Mouse (Mus musculus): Measurements from ENCODE around the gene Pacsin2. TPM values are rescaled to one million over a fixed set of nuclear protein-coding genes. Genes with fewer than 3 reads are reported as not detected.
"Not testable (repeated sequence)": the region's sequence is repeated elsewhere in the genome, so short reads cannot be mapped to it uniquely, and the experiment has no call there.

Gene Pacsin2
- total RNA-seq, 2 experiments from 2014 or later = 232 to 280 TPM

DNA sequence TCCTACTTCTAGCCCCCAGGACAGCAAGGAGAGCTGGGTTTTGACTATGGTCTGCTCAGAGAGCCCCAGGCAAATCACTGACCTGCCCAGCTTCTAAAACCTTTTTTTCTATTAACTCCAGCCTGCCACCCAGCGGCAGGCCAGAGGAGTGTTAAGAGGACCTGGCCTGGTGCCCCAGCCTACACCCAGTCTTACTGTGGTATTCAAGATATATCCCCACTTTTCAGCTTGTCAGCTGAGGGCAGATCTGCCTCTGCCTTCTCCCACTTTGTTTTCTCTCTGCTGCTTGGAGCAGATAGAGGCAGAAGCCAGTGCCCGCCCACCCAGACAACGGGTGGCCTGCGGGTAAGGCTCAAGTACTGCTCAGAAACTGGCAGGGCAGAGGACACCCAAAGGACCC is 89.3 kb downstream of the Pacsin2 start:
- peak; percentile 74 to 88 for DNase-seq

DNA sequence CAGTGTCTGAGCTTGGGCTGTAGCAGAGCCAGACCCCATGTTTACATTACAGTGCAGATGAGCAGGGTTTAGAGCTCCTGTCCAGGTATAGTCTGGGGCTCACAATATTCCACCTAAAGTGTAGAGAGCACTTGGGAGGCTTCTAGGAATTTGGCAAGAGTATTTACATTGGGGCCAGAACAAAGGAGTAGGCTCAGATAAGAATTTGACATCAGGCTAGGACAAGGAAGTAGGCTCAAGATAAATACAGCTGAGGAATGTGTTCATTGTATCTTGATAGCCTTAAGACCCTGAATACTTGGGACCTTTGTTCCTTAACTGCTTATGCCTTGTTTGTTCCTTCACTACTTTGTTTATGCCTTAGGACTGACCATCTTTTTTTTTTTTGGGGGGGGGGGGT is 90.3 kb downstream of the Pacsin2 start:
- no peak for DNase-seq

DNA sequence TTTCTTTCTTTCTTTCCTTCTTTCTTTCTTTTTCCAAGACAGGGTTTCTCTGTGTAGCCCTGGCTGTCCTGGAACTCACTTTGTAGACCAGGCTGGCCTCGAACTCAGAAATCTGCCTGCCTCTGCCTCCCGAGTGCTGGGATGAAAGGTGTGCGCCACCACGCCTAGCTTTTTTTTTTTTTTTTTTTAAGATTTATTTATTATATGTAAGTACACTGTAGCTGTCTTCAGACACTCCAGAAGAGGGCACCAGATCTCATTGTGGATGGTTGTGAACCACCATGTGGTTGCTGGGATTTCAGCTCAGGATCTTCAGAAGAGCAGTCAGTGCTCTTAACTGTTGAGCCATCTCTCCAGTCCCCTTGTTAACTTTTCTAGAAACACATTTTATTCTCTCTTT is 95.7 kb downstream of the Pacsin2 start:
- not testable (repeated sequence) for DNase-seq

DNA sequence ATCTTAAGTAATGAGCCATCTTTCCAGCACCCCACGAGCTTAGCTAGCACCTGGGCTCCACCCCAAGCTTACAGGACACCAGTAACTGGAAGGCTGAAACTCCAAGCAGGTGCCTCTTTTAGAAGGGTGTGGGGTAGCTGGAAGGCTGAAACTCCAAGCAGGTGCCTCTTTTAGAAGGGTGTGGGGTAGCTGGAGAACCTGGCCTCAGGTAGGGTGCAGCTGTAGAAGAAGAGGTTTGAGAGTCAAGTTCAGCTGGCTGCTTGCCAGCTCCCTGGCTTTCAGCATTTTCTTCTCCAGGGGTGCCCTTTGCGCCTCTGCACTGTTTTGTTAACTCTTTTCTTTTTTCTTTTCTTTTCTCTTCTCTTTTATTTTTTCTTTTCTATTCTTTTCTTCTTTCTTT is 96.1 kb downstream of the Pacsin2 start:
- DNase-seq = no peak

DNA sequence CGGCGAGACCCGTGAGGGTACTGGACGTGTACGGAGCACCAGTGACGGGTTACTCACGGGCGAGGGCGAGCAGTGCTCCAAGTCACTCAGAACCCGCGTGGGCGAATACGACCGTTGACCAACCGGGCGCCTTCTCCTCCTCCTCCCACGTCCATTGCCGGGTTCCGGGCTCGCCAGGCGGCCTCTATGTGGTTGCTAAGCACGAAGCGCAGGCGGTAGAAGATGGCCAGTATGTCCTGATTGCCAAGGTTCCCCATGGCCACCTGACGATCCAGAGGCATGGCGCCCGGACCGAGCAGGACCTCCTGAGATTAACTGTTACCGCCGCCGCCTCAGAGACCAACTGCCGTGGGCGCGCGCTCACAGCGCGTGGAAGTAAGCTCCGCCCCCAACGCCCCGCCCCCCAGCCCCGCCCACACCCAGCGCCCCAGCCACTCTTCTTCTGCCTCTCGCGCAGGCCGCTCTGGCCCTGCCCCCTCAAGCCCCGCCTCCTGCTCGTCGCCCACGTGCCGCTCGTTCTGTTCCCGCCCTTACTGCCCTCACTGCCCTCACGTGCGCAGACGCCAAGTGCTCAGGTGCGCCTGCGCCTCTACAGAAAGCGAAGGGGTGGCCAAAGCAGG is 97.4 kb downstream of the Pacsin2 start:
- DNase-seq = peak; percentile 72 to 81

DNA sequence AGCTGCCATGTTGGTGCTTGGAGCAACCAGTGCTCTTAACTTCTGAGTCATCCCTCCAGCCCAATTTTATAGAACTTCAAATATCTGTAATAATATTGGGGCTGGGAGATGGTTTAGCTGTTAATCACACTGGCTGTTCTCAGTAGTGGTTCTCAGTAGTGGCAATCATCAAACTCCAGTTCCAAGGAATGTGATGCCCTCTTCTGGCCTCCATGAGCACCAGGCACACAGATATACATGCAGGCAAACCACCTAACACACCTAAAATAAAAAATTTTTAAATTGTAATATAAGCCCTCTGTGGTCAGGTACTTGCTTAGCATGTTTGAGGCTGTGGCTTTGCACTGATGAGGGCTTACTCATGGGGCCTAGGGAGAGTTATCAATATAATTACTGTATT is 98.7 kb downstream of the Pacsin2 start:
- DNase-seq = no peak

DNA sequence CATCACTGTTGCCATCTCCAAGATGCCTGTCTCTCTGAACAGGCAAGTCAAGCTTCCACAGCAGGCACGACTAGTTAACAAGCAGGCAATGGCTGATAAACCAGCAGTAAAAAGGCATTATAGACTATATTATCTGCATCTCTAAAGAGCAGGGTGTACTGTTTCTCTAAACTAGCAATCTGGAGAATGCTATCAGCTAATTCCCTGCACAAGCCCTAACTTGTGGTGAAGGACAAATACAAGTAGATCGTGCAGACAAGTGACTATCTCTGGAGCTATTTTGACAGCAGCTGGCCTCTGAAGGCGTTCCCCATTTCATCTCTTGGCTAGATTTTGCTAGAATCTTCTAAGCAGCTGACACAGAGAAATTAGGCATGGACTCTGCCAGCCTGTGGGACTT is 100.2 kb downstream of the Pacsin2 start:
- DNase-seq = no peak

DNA sequence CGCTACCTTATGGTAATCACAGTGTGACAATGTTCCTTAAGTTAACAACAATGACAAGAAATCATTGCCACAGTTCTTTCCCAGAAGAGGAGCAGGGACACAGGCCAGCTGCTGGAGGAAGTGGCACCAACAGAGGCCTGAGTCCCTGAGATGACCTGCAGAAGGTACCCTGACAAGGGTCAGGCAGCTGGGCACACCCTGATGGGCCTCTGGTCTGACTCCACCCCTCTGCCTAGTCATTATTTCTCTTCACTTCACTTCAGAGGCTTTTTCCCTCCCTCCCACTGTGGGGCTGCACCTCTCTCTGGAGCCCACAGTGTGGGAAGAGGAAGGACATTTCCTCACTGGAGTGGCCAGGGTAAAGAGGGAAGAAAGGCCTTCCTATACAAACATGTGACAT is 101.6 kb downstream of the Pacsin2 start:
- not testable (repeated sequence) for DNase-seq

DNA sequence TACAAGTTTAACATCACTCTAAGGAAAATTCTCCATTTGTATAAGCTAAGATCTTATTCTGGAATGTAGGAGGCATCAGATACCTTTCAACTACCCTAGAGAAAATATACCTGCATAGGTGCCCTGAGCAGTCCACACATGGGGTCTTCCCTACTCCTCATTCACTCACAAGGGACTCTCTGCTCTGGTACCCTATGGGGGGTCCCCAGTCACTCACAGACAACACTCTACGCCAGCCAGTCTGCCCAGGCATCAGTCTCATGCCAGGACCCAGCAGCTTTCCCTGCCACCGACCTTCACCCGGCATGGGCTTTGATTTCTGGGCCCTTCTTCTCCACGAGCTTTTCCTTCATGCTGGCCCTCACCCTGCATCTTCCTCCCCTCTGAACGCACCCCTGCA is 103.5 kb downstream of the Pacsin2 start:
- not testable (repeated sequence) for DNase-seq

DNA sequence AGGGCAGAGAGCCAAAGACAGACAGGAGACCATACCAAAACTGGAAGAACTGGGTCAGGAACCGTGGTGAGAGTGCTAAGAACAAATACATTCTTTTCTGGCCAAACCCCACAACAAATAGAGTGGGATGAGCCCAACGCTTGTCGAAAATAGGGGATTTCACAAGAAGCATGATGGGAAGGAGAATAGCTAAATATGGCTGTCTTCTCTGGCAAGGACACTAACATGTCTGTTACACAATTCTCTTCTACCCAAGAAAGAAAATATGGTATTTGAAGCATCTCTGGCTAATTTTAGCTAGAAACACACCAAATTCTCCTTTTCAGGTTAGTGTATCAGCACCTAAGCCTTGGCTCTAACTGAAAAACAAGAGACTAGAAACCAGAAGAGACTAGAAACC is 104.3 kb downstream of the Pacsin2 start:
- no peak for DNase-seq

DNA sequence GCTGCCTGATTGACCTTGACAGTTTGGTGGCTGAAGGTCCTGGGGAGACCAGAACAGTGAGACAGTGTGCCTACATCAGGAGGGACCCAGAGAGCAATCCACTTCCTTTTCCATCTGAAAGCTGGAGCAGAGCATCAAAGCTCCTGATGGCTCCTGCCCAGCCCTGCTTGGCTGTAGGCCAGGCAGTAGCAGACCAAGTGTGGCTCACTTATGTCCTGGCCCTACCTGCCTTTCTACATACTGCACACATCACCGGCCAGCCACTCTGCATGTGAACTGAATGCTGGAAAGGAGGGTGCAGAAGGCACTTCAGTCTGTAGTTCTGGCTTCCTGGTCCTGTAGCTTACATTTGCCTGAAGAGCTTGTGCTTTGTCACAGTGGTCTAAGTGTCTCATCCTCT is 105.9 kb downstream of the Pacsin2 start:
- no peak for DNase-seq

DNA sequence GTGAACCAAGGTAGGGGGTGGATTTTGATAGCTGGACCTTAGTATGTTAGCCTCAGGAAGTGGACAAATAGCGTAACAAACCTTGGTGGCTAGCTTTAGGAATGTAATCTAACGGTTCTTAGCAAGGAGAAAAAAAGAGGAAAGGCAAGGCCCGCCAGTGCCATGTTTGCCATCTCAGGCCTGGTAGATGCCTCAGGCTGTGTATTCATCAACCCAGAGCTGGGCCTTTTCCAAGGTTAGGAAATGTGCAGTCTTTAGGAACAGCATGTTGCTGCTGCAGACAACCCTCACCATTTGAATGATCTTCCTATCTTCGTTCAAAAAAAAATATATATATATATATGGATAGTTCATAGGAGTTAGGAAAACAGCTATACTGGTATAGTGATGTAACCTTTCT is 112.9 kb downstream of the Pacsin2 start:
- no peak for DNase-seq

DNA sequence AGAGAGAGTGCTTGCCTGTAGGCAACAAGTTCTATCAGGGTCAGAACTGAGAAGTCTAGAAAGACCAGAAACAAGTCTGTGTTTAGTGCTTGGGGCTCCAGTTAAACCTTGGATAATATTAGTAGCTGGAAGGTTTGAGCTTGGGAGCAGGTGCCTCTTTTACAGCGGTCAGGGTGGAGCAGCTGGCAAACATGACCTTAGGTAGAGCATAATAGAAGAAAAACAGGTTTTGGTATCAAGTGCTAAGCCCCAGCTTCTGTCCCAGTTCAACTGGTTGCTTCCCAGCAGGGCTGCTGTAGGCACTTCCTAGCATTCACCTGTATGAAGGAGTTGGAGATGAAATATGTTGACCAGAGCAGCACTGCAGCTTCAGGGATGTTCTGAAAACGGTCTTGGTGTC is 113.5 kb downstream of the Pacsin2 start:
- DNase-seq = no peak

DNA sequence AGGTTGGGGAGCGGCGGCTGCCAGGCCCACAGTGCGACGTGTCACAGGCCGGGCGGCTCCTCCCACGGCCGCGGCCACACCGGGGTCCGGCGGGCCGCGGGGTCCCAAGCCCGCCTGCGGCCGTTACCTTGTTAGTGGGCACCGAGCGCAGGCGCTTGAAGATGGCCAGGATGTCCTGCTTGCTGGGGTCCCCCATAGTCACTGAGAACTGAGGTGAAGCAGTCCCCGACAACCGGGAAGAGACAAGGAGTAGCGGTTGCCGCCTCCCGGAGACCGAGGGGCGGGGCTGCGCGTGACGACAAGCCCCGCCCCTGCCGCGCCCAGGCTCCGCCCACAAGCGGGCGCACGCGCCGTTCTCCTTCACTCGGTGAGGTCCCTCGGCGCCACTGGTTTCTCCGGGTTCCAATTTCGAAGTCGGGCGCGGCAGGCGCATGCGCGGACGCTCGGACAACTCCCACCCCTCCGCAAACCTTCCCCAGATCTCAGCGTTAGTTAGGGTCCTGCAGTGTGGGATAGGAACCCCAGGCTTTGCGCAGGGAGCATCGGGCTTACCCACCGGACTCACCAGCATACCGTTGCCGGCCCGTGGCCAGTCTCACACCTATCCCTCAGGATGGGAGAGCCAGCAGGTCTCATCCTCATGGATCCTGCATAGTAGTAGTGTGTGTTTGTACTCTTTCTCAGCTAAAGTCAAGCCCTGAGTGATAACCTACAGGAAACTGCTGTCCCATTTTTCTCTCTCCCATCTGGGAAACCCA is 114.3 kb downstream of the Pacsin2 start, which contains the start of gene Arfgap3:
Arfgap3 (minus strand) TSS at position 294 of the 758 bp plus-strand sequence.
- DNase-seq = peak; percentile 94 to 96

DNA sequence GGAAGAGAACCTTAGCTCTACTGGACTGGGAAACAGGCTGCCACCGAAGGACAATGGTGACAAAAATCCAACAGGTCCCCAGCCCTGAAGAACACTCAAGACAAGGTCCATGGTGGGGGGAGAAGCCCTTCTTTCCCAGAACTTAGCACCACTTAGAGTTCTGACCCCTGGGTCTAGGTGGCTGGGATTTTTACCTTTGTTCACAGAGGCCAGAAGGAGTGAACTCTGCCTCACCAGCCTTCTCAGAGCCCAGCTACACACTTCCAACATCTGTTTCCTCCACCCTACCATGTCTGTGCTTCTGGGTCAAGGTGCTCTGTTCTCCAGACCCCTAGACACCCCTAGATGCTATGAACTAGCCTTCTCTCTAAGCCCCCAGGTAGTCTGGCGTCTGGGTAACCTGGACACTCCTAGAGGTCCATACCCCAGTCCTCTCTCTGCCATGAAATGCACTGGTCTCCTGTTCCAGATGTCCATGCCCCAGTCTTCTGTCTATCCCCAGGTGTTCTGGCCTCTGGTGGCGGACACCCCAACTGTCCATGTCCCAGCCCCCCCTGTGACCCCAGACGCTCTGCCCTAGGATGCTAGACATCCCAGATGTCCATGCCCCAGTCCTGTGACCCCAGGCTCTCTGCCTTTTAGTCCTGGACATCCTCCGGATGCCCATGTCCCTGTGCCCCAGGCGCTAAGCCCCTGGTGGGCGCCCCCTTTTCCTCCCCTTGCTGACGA is 115.0 kb downstream of the Pacsin2 start:
- no peak for DNase-seq

DNA sequence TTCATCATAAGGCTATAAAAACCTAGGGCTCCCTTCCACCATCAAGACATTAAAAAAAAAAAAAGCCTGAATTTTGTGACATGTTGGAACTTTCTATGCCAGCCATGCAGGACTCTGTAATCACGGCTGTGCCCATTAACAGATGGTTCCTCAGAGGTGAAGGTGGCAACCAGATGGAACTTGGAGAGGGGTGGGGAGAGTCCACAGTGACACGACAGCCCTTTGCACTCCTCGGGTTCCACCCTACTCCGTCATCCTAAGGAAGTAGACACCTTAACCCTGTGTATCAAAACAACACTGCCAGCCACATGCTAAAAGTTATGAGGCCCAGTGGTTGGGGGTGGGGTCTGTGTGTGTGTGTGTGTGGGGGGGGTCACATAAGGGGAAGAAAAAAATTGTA is 115.7 kb downstream of the Pacsin2 start:
- DNase-seq = no peak

DNA sequence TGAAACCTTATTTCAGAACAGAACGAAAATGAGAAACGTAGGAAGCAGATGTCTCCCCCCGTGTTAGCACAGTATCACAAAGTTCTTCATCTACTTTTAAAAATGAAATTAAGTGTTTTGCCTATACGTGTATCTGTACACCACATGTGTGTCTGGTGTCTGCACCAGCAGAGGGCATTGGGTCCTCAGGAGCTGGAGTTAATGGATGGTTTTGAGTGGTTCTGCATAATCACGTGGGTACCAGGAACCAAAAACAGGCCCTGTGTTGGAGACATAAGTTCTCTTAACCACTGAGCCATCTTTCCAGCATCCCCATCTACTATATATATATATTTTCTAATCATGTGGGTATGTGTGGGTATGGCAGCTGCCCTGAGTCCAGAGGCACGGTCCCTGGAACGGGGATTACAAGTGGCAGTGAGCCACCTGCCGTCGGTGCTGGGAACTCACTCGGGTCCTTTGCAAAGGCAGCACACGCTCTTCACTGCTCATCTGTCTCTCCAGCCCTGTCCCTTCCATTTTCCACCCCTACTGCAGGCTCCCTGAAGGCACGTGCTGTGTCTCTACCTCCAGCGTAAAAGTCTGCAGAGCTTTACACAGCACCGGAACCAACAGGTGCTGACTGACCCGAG is 118.4 kb downstream of the Pacsin2 start:
- DNase-seq = no peak

DNA sequence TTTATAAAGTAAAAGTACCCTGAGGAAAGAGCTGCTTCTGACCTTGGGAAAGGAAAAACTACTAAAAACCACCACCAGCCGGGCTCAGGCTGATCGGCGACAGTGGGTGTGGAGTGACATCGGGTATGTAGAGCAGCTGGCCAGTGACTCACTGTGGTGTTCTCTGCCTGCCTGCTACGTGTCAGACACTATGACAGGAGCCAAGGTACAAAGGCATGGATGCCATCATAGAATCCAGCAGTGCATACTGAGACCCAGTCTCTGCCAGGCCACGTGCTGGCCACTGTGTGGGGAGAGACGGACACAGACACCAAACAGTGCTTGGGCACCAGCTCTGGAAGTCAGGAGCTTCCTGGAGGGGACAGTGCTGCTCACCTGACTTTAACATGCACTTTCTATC is 119.5 kb downstream of the Pacsin2 start:
- DNase-seq = peak; percentile 62 to 77

DNA sequence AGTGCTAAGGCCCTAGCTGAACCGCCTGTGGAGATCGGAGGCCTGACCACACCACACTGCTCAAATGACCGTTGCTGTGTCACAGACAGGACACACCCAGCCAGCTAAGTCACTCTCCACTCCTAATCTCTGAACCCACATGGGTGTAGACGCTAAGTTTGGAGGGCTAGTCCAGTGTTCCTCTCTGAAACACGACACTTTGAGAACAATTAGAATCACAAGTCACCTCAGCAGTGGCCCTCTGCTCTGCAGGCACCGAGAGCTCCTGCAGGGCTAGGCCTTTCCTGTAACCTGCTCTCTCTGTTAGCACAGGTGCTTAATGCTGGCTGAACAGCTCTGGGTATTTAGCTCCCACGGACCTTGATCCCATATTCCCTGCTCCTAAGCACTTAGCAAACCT is 120.2 kb downstream of the Pacsin2 start:
- DNase-seq = peak; percentile 21 to 29

DNA sequence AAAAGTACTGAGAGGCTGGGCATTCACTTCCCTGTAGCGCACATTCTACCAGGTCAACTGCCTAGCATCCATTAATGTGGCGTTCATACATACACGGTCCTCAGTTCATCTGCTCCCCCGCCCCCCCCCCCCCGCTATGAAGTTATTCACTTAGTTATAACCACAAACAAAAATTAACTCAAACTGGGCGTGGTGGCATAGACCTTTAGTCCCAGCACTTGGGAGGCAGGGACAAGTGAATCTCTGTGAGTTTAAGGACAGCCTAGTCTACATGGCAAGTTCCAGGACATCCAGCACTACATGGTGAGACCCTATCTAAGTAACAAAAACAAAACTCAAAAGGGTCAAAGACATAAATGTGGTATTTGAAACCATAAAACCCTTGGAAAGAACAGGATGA is 125.5 kb downstream of the Pacsin2 start:
- DNase-seq = no peak

DNA sequence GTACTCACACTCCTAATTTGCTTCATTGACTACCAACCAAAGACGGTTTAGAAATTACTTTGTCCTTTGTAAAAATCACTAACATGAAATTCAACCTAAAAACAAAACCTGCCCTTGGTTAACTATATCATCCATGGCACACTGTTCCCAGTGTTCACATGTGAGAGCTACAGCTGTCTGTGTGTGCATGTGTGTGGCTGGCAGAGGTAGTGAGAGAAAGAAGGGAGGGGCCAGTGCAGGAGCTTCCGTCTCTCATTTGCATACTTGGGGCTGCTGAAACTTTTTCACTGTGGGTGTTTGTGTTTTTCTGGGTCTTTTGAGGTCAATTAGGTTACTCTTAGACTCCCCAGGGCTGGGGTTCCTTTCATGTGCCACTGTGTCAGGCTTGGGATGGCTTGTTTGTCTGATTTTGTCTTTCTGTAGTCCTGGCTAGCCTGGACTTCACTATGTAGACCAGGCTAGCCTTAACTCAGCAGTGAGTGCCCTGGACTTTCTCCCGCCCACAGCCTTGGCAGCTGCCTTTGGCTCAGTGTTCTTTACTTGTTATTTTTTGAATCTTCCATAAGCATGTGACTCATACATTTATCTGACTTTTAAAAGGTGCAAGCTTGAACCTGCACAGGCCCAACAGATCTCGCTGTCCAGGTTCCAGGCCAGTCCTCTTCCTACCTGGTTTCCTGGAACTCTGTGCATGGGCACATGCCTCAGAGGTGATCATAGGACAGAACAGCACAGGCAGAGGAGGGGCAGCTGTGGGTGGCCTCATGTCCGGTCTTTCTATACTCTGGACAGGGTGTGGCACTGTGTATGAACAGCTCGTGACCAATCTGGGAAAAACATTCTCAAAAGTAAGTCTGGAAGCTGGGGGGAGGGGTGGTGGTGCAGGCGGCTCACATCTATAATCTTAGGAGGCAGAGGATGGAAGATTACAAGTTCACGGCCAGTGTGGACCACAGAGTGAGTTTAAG is 126.2 kb downstream of the Pacsin2 start:
- DNase-seq = peak in 1 of 2 experiments; percentile 22

DNA sequence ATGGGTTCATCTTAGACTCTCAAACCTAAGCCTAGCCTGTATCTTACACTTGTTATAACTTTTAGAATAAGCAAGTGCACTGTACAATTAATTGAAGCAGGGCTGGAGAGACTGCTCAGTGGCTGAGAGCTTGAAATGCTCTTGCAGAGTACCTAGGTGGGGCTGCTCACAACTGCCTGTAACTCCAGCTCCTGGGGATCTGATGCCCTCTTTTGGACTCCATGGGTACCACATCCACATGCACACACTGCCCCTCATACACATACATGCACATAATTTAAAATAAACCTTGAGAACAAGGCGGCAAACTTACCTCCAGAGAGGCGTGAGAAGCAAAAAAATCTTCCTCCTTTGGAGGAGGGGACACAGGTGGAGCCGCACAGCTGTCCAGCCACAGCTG is 132.0 kb downstream of the Pacsin2 start:
- DNase-seq = no peak
